In genomic region chr19:10940801-10941457, GRCm38 (mm10) we compare ENCODE assay signal across 9 mouse cellular contexts. TPM values are rescaled to one million over a fixed set of nuclear protein-coding genes. Genes with fewer than 3 reads are reported as not detected.
DNase-seq lines count a peak whose midpoint lies in the region; ATAC-seq and TF ChIP-seq lines count a peak whose summit lies in the region.
"Had no signal": no experiment of that assay in that cellular context is flagged by ENCODE, and none has a peak within 500 bp of the region (broad histone marks: within the 10 kb centered on the region; RNA-seq: fewer than 3 reads in every experiment).

No protein-coding gene starts in this region.

- H3K36me3 ChIP-seq in erythroblast, embryonic 14.5 days (ENCODE audit: control insufficient read depth), result peaks cover 40% of the 10 kb centered on the region
- no peaks in the 10 kb centered on the region; the same call in 1 of the 2 replicates for H3K36me3 ChIP-seq in testis, adult 2 months (ENCODE audit: control insufficient read depth, insufficient read depth, low read length)
- peaks cover 31% of the 10 kb centered on the region for H3K36me3 ChIP-seq in hindbrain, postnatal 0 days (ENCODE audit: insufficient read depth, low read length)
- peaks cover 13% of the 10 kb centered on the region; the same call in 1 of the 2 replicates for H3K36me3 ChIP-seq in midbrain, embryonic 11.5 days (ENCODE audit: control insufficient read depth, insufficient read depth, low read length)

- no peak for TF ChIP-seq CTCF in testis, adult 2 months (IDR thresholded peaks at IDR 0.05; ENCODE audit: control insufficient read depth, insufficient read depth, insufficient replicate concordance, low read depth, low read length)
- TF ChIP-seq CTCF in hindbrain, postnatal 0 days (IDR thresholded peaks at IDR 0.05; ENCODE audit: low read depth), result no peak

- no peak for ATAC-seq in erythroblast, adult 5-6 weeks (replicated peaks; ENCODE audit: low FRiP score, poor library complexity, severe bottlenecking)
- peak; percentile 83 for ATAC-seq in hindbrain, postnatal 0 days
- peak; percentile 90 for ATAC-seq in midbrain, embryonic 11.5 days (ENCODE audit: low FRiP score)

- H3K27ac ChIP-seq in testis, adult 2 months (ENCODE audit: control insufficient read depth, insufficient read depth, low read depth, low read length), result no peak overlapping the region
- peak overlapping the region; percentile 33; the same call in 1 of the 2 replicates for H3K27ac ChIP-seq in hindbrain, postnatal 0 days
- H3K27ac ChIP-seq in midbrain, embryonic 11.5 days (ENCODE audit: low read depth, low read length), result no peak overlapping the region; the same call in 1 of the 2 replicates

- WGBS in hindbrain, postnatal 0 days, result 1% methylated on average over 40 of the region's 40 CpGs
- 1% methylated on average over 40 of the region's 40 CpGs for WGBS in midbrain, embryonic 11.5 days

- H3K4me2 ChIP-seq in hindbrain, postnatal 0 days (ENCODE audit: low read depth, low read length), result peak overlapping the region; percentile 58
- peak overlapping the region; percentile 76 for H3K4me2 ChIP-seq in midbrain, embryonic 11.5 days

- no peak for DNase-seq in testis, postnatal 14 days (ENCODE audit: low spot score)
- peak; percentile 65 for DNase-seq in hindbrain, postnatal 0 days (ENCODE audit: low spot score)
- peak; percentile 96 for DNase-seq in midbrain, embryonic 11.5 days (ENCODE audit: low spot score, missing footprints)
- DNase-seq in thymus, adult 18-20 months, result no peak
- no peak for DNase-seq in spleen, postnatal 4 days (ENCODE audit: low spot score in 2 of 2)

- 0 out of 2 replicates have a peak, but pooled peaks have one; percentile 3 for TF ChIP-seq POLR2A in testis, adult 2 months (IDR thresholded peaks at IDR 0.05; ENCODE audit: control insufficient read depth, low read depth, low read length)

- H3K9me3 ChIP-seq in erythroblast, embryonic 14.5 days (ENCODE audit: control insufficient read depth, low read length), result peaks cover 3% of the 10 kb centered on the region
- H3K9me3 ChIP-seq in hindbrain, postnatal 0 days (ENCODE audit: low read length), result no peaks in the 10 kb centered on the region
- H3K9me3 ChIP-seq in midbrain, embryonic 11.5 days (ENCODE audit: control insufficient read depth, low read length), result no peaks in the 10 kb centered on the region

- H3K4me1 ChIP-seq in erythroblast, embryonic 14.5 days (ENCODE audit: control insufficient read depth), result peaks cover 48% of the 10 kb centered on the region
- peaks cover 11% of the 10 kb centered on the region for H3K4me1 ChIP-seq in testis, adult 2 months (ENCODE audit: control insufficient read depth, insufficient read depth, low read length)
- peaks cover 8% of the 10 kb centered on the region for H3K4me1 ChIP-seq in hindbrain, postnatal 0 days (ENCODE audit: insufficient read depth, low read length)
- peaks cover 12% of the 10 kb centered on the region for H3K4me1 ChIP-seq in midbrain, embryonic 11.5 days (ENCODE audit: control insufficient read depth, insufficient read depth, low read length)

- H3K9ac ChIP-seq in hindbrain, postnatal 0 days (replicated peaks; ENCODE audit: low read length), result peak overlapping the region; percentile 49
- peak overlapping the region; percentile 64 for H3K9ac ChIP-seq in midbrain, embryonic 11.5 days (ENCODE audit: low read length)

- peak overlapping the region; percentile 62 for H3K4me3 ChIP-seq in erythroblast, embryonic 14.5 days (replicated peaks)
- H3K4me3 ChIP-seq in testis, adult 2 months (ENCODE audit: control insufficient read depth, low read depth, low read length), result peak overlapping the region; percentile 67
- H3K4me3 ChIP-seq in hindbrain, postnatal 0 days (ENCODE audit: low read length), result peak overlapping the region; percentile 19
- peak overlapping the region; percentile 38 for H3K4me3 ChIP-seq in midbrain, embryonic 11.5 days (ENCODE audit: low read depth, low read length)

- no peaks in the 10 kb centered on the region for H3K27me3 ChIP-seq in erythroblast, embryonic 14.5 days (ENCODE audit: control insufficient read depth)
- no peaks in the 10 kb centered on the region for H3K27me3 ChIP-seq in testis, adult 2 months (ENCODE audit: control insufficient read depth, insufficient read depth, low read length)
- no peaks in the 10 kb centered on the region for H3K27me3 ChIP-seq in hindbrain, postnatal 0 days (ENCODE audit: insufficient read depth, low read length)
- no peaks in the 10 kb centered on the region for H3K27me3 ChIP-seq in midbrain, embryonic 11.5 days (ENCODE audit: control insufficient read depth, insufficient read depth, low read length)

RNA-seq across cellular contexts. Expression of gene Ptgdr2, which starts 4.0 kb away (rescaled TPM):
- not detected in 2 replicates for polyA plus RNA-seq in erythroblast, embryonic 14.5 days (2012)
- total RNA-seq in erythroblast, adult 5-6 weeks (2015; ENCODE audit: low replicate concordance), result not detected in 2 replicates
- not detected in 2 replicates for total RNA-seq in erythroblast, adult 5-6 weeks (2017; ENCODE audit: low replicate concordance)
- 0.88 and 1.2 TPM in 2 replicates for polyA plus RNA-seq in testis, adult 2 months (2012; rRNA removed)
- 0.47 and 1.1 TPM in 2 replicates for total RNA-seq in hindbrain, postnatal 0 days (2014; rRNA removed)
- polyA plus RNA-seq in hindbrain, postnatal 0 days (2015; fragmentation: Nextera tagmentation; extraction: Ambion mirVana), result 0.11 and 0.16 TPM in 2 replicates
- 0.05 and 0.12 TPM in 2 replicates for polyA plus RNA-seq in midbrain, embryonic 11.5 days (2014; fragmentation: Nextera tagmentation; extraction: Ambion mirVana)

RNA-seq across cellular contexts. Expression of gene Ccdc86, which starts 8.1 kb away (rescaled TPM):
- 1.2 and 1.4 TPM in 2 replicates for polyA plus RNA-seq in erythroblast, embryonic 14.5 days (2012)
- 3.1 and 9.6 TPM in 2 replicates for total RNA-seq in erythroblast, adult 5-6 weeks (2015; ENCODE audit: low replicate concordance)
- total RNA-seq in erythroblast, adult 5-6 weeks (2017; ENCODE audit: low replicate concordance), result 0.28 and 1.5 TPM in 2 replicates
- 13.5 and 15.3 TPM in 2 replicates for polyA plus RNA-seq in testis, adult 2 months (2012; rRNA removed)
- total RNA-seq in hindbrain, postnatal 0 days (2014; rRNA removed), result 5.3 and 5.4 TPM in 2 replicates
- 14.2 and 15.1 TPM in 2 replicates for polyA plus RNA-seq in hindbrain, postnatal 0 days (2015; fragmentation: Nextera tagmentation; extraction: Ambion mirVana)
- 20.0 and 22.5 TPM in 2 replicates for polyA plus RNA-seq in midbrain, embryonic 11.5 days (2014; fragmentation: Nextera tagmentation; extraction: Ambion mirVana)

RNA-seq across cellular contexts. Expression of gene Zp1, which starts 20.5 kb away (rescaled TPM):
- not detected in 2 replicates for polyA plus RNA-seq in erythroblast, embryonic 14.5 days (2012)
- total RNA-seq in erythroblast, adult 5-6 weeks (2015; ENCODE audit: low replicate concordance), result not detected in 2 replicates
- not detected in 2 replicates for total RNA-seq in erythroblast, adult 5-6 weeks (2017; ENCODE audit: low replicate concordance)
- 0.15 and 0.24 TPM in 2 replicates for polyA plus RNA-seq in testis, adult 2 months (2012; rRNA removed)
- total RNA-seq in hindbrain, postnatal 0 days (2014; rRNA removed), result 1.2 TPM in 1 of 2 replicates, not detected in the other
- 0.50 and 0.60 TPM in 2 replicates for polyA plus RNA-seq in hindbrain, postnatal 0 days (2015; fragmentation: Nextera tagmentation; extraction: Ambion mirVana)
- polyA plus RNA-seq in midbrain, embryonic 11.5 days (2014; fragmentation: Nextera tagmentation; extraction: Ambion mirVana), result 0.22 TPM in 1 of 2 replicates, not detected in the other
- total RNA-seq: hematopoietic stem cell, adult 5-6 weeks had no signal

RNA-seq across cellular contexts. Expression of gene Ms4a10, which starts 33.5 kb away (rescaled TPM):
- polyA plus RNA-seq in erythroblast, embryonic 14.5 days (2012), result not detected in 2 replicates
- total RNA-seq in erythroblast, adult 5-6 weeks (2015; ENCODE audit: low replicate concordance), result not detected in 2 replicates
- total RNA-seq in erythroblast, adult 5-6 weeks (2017; ENCODE audit: low replicate concordance), result not detected in 2 replicates
- 0.48 and 2.2 TPM in 2 replicates for polyA plus RNA-seq in testis, adult 2 months (2012; rRNA removed)
- not detected in 2 replicates for total RNA-seq in hindbrain, postnatal 0 days (2014; rRNA removed)
- polyA plus RNA-seq in hindbrain, postnatal 0 days (2015; fragmentation: Nextera tagmentation; extraction: Ambion mirVana), result not detected in 2 replicates
- polyA plus RNA-seq in midbrain, embryonic 11.5 days (2014; fragmentation: Nextera tagmentation; extraction: Ambion mirVana), result not detected in 2 replicates
- total RNA-seq: hematopoietic stem cell, adult 5-6 weeks had no signal

RNA-seq across cellular contexts. Expression of gene Prpf19, which starts 45.9 kb away (rescaled TPM):
- polyA plus RNA-seq in erythroblast, embryonic 14.5 days (2012), result 3.2 and 4.1 TPM in 2 replicates
- total RNA-seq in erythroblast, adult 5-6 weeks (2015; ENCODE audit: low replicate concordance), result 10.0 and 14.4 TPM in 2 replicates
- 26.3 and 59.3 TPM in 2 replicates for total RNA-seq in erythroblast, adult 5-6 weeks (2017; ENCODE audit: low replicate concordance)
- 86.2 and 86.5 TPM in 2 replicates for polyA plus RNA-seq in testis, adult 2 months (2012; rRNA removed)
- total RNA-seq in hindbrain, postnatal 0 days (2014; rRNA removed), result 351 and 368 TPM in 2 replicates
- polyA plus RNA-seq in hindbrain, postnatal 0 days (2015; fragmentation: Nextera tagmentation; extraction: Ambion mirVana), result 37.5 and 40.3 TPM in 2 replicates
- 52.7 and 58.4 TPM in 2 replicates for polyA plus RNA-seq in midbrain, embryonic 11.5 days (2014; fragmentation: Nextera tagmentation; extraction: Ambion mirVana)

Comparison
In these comparisons a context has a peak if more than half of its experiments do, and no peak if none do; other contexts are left out.
1. DNase-seq: peak in hindbrain, postnatal 0 days (single experiment) and midbrain, embryonic 11.5 days (single experiment); none in testis, postnatal 14 days (single experiment), thymus, adult 18-20 months (0 of 2) and spleen, postnatal 4 days (0 of 2).
2. Peak in every context shown above with its lines, with median percentiles within 50 percentile points of each other: H3K4me3 ChIP-seq.